Mouse (Mus musculus): ENCODE results near the gene Zfp839. TPM values are rescaled to one million over a fixed set of nuclear protein-coding genes. Genes with fewer than 3 reads are reported as not detected.
A peak's percentile ranks its signal among the peaks of the same experiment; 100 is the strongest.

The Zfp839 gene
- polyA plus RNA-seq, 1 experiment from 2014 or later = 2.3 TPM

GRCm38 (mm10) chr12:110808430-110808829, 41.6 kb upstream of the Zfp839 start:
- no peak for DNase-seq (ENCODE audit: low spot score)
- 64% methylated on average over 10 of the region's 10 CpGs for WGBS
- no peak overlapping the region for H3K4me2 ChIP-seq (replicated peaks; ENCODE audit: low read depth)
- no peaks in the 10 kb centered on the region for H3K4me1 ChIP-seq (replicated peaks; ENCODE audit: control insufficient read depth, insufficient read depth)
- TF ChIP-seq EP300 (optimal IDR thresholded peaks at IDR 0.05) (no peak), CTCF (IDR thresholded peaks at IDR 0.05; ENCODE audit: low read depth) (no peak)
- no peaks in the 10 kb centered on the region for H3K27me3 ChIP-seq (ENCODE audit: control insufficient read depth, insufficient read depth, low read length)
- H3K9me3 ChIP-seq (ENCODE audit: control insufficient read depth, low read length) = no peaks in the 10 kb centered on the region
- no peaks in the 10 kb centered on the region for H3K36me3 ChIP-seq (ENCODE audit: control insufficient read depth, insufficient read depth, low read length)
- no peak for ATAC-seq (ENCODE audit: low FRiP score, low TSS enrichment)
- H3K27ac ChIP-seq (replicated peaks) = no peak overlapping the region; the same call in 1 of the 2 replicates
- no peak overlapping the region for H3K4me3 ChIP-seq (ENCODE audit: low read depth, low read length)
- H3K9ac ChIP-seq (ENCODE audit: low read length) = no peak overlapping the region

GRCm38 (mm10) chr12:110808848-110809247, 41.2 kb upstream of the Zfp839 start:
- Histone ChIP-seq H3K27me3 (ENCODE audit: control insufficient read depth, insufficient read depth, low read length) (no peaks in the 10 kb centered on the region), H3K27ac (replicated peaks) (no peak overlapping the region), H3K9me3 (ENCODE audit: control insufficient read depth, low read length) (no peaks in the 10 kb centered on the region), H3K4me1 (replicated peaks; ENCODE audit: control insufficient read depth, insufficient read depth) (no peaks in the 10 kb centered on the region), H3K4me2 (replicated peaks; ENCODE audit: low read depth) (no peak overlapping the region), H3K9ac (ENCODE audit: low read length) (no peak overlapping the region), H3K36me3 (ENCODE audit: control insufficient read depth, insufficient read depth, low read length) (no peaks in the 10 kb centered on the region), H3K4me3 (ENCODE audit: low read depth, low read length) (no peak overlapping the region)
- ATAC-seq (ENCODE audit: low FRiP score, low TSS enrichment) (no peak), DNase-seq (ENCODE audit: low spot score) (no peak)
- TF ChIP-seq CTCF (IDR thresholded peaks at IDR 0.05; ENCODE audit: low read depth) (no peak), EP300 (optimal IDR thresholded peaks at IDR 0.05) (no peak)
- WGBS = 65% methylated on average over 5 of the region's 5 CpGs

- 85% methylated on average over 9 of the region's 9 CpGs for WGBS
- H3K27me3 ChIP-seq (ENCODE audit: control insufficient read depth, insufficient read depth, low read length) = no peaks in the 10 kb centered on the region
- no peak overlapping the region for H3K4me2 ChIP-seq (replicated peaks; ENCODE audit: low read depth)
- H3K4me1 ChIP-seq (replicated peaks; ENCODE audit: control insufficient read depth, insufficient read depth) = no peaks in the 10 kb centered on the region
- ATAC-seq (ENCODE audit: low FRiP score, low TSS enrichment) (no peak), DNase-seq (ENCODE audit: low spot score) (no peak)
- H3K4me3 ChIP-seq (ENCODE audit: low read depth, low read length) = no peak overlapping the region
- TF ChIP-seq EP300 (optimal IDR thresholded peaks at IDR 0.05) (no peak), CTCF (IDR thresholded peaks at IDR 0.05; ENCODE audit: low read depth) (no peak)
- H3K9me3 ChIP-seq (ENCODE audit: control insufficient read depth, low read length) = no peaks in the 10 kb centered on the region
- no peak overlapping the region for H3K27ac ChIP-seq (replicated peaks)
- H3K9ac ChIP-seq (ENCODE audit: low read length) = no peak overlapping the region
- H3K36me3 ChIP-seq (ENCODE audit: control insufficient read depth, insufficient read depth, low read length) = no peaks in the 10 kb centered on the region
Measured at GRCm38 (mm10) chr12:110813132-110813531, 36.9 kb upstream of the Zfp839 start.

- no peak overlapping the region for H3K4me3 ChIP-seq (ENCODE audit: low read depth, low read length)
Measured at GRCm38 (mm10) chr12:110813624-110814023, 36.4 kb upstream of the Zfp839 start.

GRCm38 (mm10) chr12:110814924-110815323, 35.1 kb upstream of the Zfp839 start:
- Histone ChIP-seq H3K27ac (replicated peaks) (no peak overlapping the region), H3K4me2 (replicated peaks; ENCODE audit: low read depth) (no peak overlapping the region), H3K27me3 (ENCODE audit: control insufficient read depth, insufficient read depth, low read length) (no peaks in the 10 kb centered on the region), H3K4me3 (ENCODE audit: low read depth, low read length) (no peak overlapping the region), H3K9me3 (ENCODE audit: control insufficient read depth, low read length) (no peaks in the 10 kb centered on the region), H3K36me3 (ENCODE audit: control insufficient read depth, insufficient read depth, low read length) (no peaks in the 10 kb centered on the region), H3K4me1 (replicated peaks; ENCODE audit: control insufficient read depth, insufficient read depth) (no peaks in the 10 kb centered on the region), H3K9ac (ENCODE audit: low read length) (no peak overlapping the region)
- TF ChIP-seq EP300 (optimal IDR thresholded peaks at IDR 0.05) (no peak), CTCF (IDR thresholded peaks at IDR 0.05; ENCODE audit: low read depth) (no peak)
- ATAC-seq (ENCODE audit: low FRiP score, low TSS enrichment) (peak; percentile 65; the same call in 1 of the 2 replicates), DNase-seq (ENCODE audit: low spot score) (peak; percentile 60)
- 39% methylated on average over 17 of the region's 17 CpGs for WGBS

More at GRCm38 (mm10) chr12:110813624-110814023, 36.4 kb upstream of the Zfp839 start:
- no peaks in the 10 kb centered on the region for H3K36me3 ChIP-seq (ENCODE audit: control insufficient read depth, insufficient read depth, low read length)
- no peak for TF ChIP-seq CTCF (IDR thresholded peaks at IDR 0.05; ENCODE audit: low read depth)
- no peak for TF ChIP-seq EP300 (optimal IDR thresholded peaks at IDR 0.05)
- no peak overlapping the region for H3K4me2 ChIP-seq (replicated peaks; ENCODE audit: low read depth)
- DNase-seq (ENCODE audit: low spot score) = no peak
- WGBS = 85% methylated on average over 6 of the region's 6 CpGs
- H3K27ac ChIP-seq (replicated peaks) = no peak overlapping the region
- no peaks in the 10 kb centered on the region for H3K9me3 ChIP-seq (ENCODE audit: control insufficient read depth, low read length)
- no peaks in the 10 kb centered on the region for H3K4me1 ChIP-seq (replicated peaks; ENCODE audit: control insufficient read depth, insufficient read depth)
- H3K9ac ChIP-seq (ENCODE audit: low read length) = no peak overlapping the region
- no peak for ATAC-seq (ENCODE audit: low FRiP score, low TSS enrichment)
- no peaks in the 10 kb centered on the region for H3K27me3 ChIP-seq (ENCODE audit: control insufficient read depth, insufficient read depth, low read length)

- Histone ChIP-seq H3K36me3 (ENCODE audit: control insufficient read depth, insufficient read depth, low read length) (no peaks in the 10 kb centered on the region), H3K27ac (replicated peaks) (no peak overlapping the region), H3K4me1 (replicated peaks; ENCODE audit: control insufficient read depth, insufficient read depth) (no peaks in the 10 kb centered on the region), H3K4me2 (replicated peaks; ENCODE audit: low read depth) (no peak overlapping the region), H3K27me3 (ENCODE audit: control insufficient read depth, insufficient read depth, low read length) (no peaks in the 10 kb centered on the region), H3K9ac (ENCODE audit: low read length) (no peak overlapping the region), H3K9me3 (ENCODE audit: control insufficient read depth, low read length) (no peaks in the 10 kb centered on the region), H3K4me3 (ENCODE audit: low read depth, low read length) (no peak overlapping the region)
- ATAC-seq (ENCODE audit: low FRiP score, low TSS enrichment) (no peak), DNase-seq (ENCODE audit: low spot score) (no peak)
- TF ChIP-seq CTCF (IDR thresholded peaks at IDR 0.05; ENCODE audit: low read depth) = no peak
- no peak for TF ChIP-seq EP300 (optimal IDR thresholded peaks at IDR 0.05)
- WGBS = 68% methylated on average over 2 of the region's 2 CpGs
Measured at GRCm38 (mm10) chr12:110816833-110817232, 33.2 kb upstream of the Zfp839 start.
